Comparison of ENCODE assay signal across 8 mouse cellular contexts in the genomic region with DNA sequence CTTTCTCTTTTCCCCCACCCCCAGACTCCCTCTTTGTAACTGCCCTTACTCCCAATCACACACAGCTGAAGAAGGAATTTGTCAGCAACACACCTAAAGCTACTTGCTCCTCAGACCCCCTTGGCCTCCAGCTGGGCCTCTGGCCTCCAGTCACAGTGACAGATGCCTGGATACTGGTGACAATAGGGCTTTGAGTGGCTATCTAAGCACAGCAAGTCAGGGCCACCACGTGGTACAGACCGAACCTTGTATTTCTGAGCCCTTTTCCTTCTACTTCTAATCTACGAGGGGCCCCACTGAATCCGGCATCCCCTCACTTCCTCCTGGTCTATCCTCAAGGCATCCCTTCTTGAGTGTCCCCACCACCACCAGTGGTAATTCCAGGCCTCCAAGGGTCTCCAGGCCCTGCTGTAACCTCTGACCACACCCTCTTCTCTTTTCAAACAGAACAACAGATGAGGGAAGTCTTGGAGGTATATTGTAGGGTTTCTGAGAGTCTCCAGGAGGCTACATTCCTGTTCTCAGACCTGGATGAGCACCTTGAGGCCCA. TPM values are rescaled to one million over a fixed set of nuclear protein-coding genes. Genes with fewer than 3 reads are reported as not detected.
DNase-seq lines count a peak whose midpoint lies in the region; ATAC-seq and TF ChIP-seq lines count a peak whose summit lies in the region.
"Had no signal": no experiment of that assay in that cellular context is flagged by ENCODE, and none has a peak within 500 bp of the region (broad histone marks: within the 10 kb centered on the region; RNA-seq: fewer than 3 reads in every experiment).

No protein-coding gene starts in this region.

- peak overlapping the region; percentile 81 for H3K4me2 ChIP-seq in forebrain, embryonic 15.5 days (replicated peaks)
- peak overlapping the region; percentile 73 for H3K4me2 ChIP-seq in midbrain, embryonic 12.5 days (replicated peaks)

- no peak for ATAC-seq in forebrain, embryonic 15.5 days (replicated peaks)
- no peak for ATAC-seq in midbrain, embryonic 12.5 days (ENCODE audit: low FRiP score, low read depth)
- no peak for ATAC-seq in megakaryocyte-erythroid progenitor cell, adult 5-6 weeks (replicated peaks; ENCODE audit: low FRiP score, low TSS enrichment, poor library complexity, severe bottlenecking)

- no peak for TF ChIP-seq CTCF in ES-Bruce4 (IDR thresholded peaks at IDR 0.05; ENCODE audit: low read depth, low read length)
- TF ChIP-seq CTCF in brain, embryonic 14.5 days (IDR thresholded peaks at IDR 0.05; ENCODE audit: borderline replicate concordance, extremely low read depth, insufficient read depth, insufficient read length) = no peak

- peak overlapping the region; percentile 24 for H3K4me3 ChIP-seq in ES-Bruce4 (ENCODE audit: low read depth, low read length)
- H3K4me3 ChIP-seq in forebrain, embryonic 15.5 days = peak overlapping the region; percentile 70
- H3K4me3 ChIP-seq in midbrain, embryonic 12.5 days = peak overlapping the region; percentile 95

- no peak for TF ChIP-seq POLR2A in ES-Bruce4 (IDR thresholded peaks at IDR 0.05; ENCODE audit: insufficient read depth, low read length)
- no peak for TF ChIP-seq POLR2A in brain, embryonic 14.5 days (IDR thresholded peaks at IDR 0.05; ENCODE audit: borderline replicate concordance, extremely low read depth, insufficient read depth, insufficient read length, poor library complexity, severe bottlenecking)

- no peak overlapping the region for H3K27ac ChIP-seq in ES-Bruce4 (ENCODE audit: insufficient read depth, low read length)
- peak overlapping the region; percentile 94 for H3K27ac ChIP-seq in forebrain, embryonic 15.5 days (replicated peaks)
- H3K27ac ChIP-seq in midbrain, embryonic 12.5 days (replicated peaks) = peak overlapping the region; percentile 93
- H3K27ac ChIP-seq: lung, embryonic 15.5 days had no signal

- H3K4me1 ChIP-seq in ES-Bruce4 (ENCODE audit: control insufficient read depth, insufficient read depth, low read length) = no peaks in the 10 kb centered on the region
- H3K4me1 ChIP-seq in forebrain, embryonic 15.5 days = peaks cover 47% of the 10 kb centered on the region
- peaks cover 47% of the 10 kb centered on the region for H3K4me1 ChIP-seq in midbrain, embryonic 12.5 days

- peak; percentile 62 for DNase-seq in brain, embryonic 14.5 days (ENCODE audit: low read depth)
- DNase-seq in frontal cortex, postnatal 10 days (ENCODE audit: low spot score in 2 of 2) = no peak
- DNase-seq in ovary, postnatal 36 days (ENCODE audit: low spot score) = no peak

- 27% methylated on average over 4 of the region's 4 CpGs for WGBS in forebrain, embryonic 15.5 days
- 19% methylated on average over 4 of the region's 4 CpGs for WGBS in midbrain, embryonic 12.5 days

- TF ChIP-seq EP300 in ES-Bruce4 (IDR thresholded peaks at IDR 0.05; ENCODE audit: insufficient read depth, low read depth, low read length) = no peak

- H3K9me3 ChIP-seq in ES-Bruce4 (replicated peaks; ENCODE audit: control insufficient read depth, insufficient read depth, low read length, poor library complexity, severe bottlenecking) = no peaks in the 10 kb centered on the region
- no peaks in the 10 kb centered on the region for H3K9me3 ChIP-seq in forebrain, embryonic 15.5 days
- H3K9me3 ChIP-seq in midbrain, embryonic 12.5 days = no peaks in the 10 kb centered on the region
- H3K9me3 ChIP-seq: lung, embryonic 15.5 days had no signal

- H3K36me3 ChIP-seq in ES-Bruce4 (ENCODE audit: control insufficient read depth, insufficient read depth, low read length, poor library complexity, severe bottlenecking) = no peaks in the 10 kb centered on the region
- H3K36me3 ChIP-seq in forebrain, embryonic 15.5 days = 0 out of 2 replicates have a peak, but pooled peaks cover 4% of the 10 kb centered on the region
- H3K36me3 ChIP-seq in midbrain, embryonic 12.5 days = 0 out of 2 replicates have a peak, but pooled peaks cover 3% of the 10 kb centered on the region
- H3K36me3 ChIP-seq: lung, embryonic 15.5 days had no signal

- no peaks in the 10 kb centered on the region; the same call in 1 of the 2 replicates for H3K27me3 ChIP-seq in ES-Bruce4 (ENCODE audit: control insufficient read depth, insufficient read depth, low read length, poor library complexity, severe bottlenecking)
- no peaks in the 10 kb centered on the region for H3K27me3 ChIP-seq in forebrain, embryonic 15.5 days
- peaks cover 32% of the 10 kb centered on the region for H3K27me3 ChIP-seq in midbrain, embryonic 12.5 days

- no peak overlapping the region for H3K9ac ChIP-seq in ES-Bruce4 (ENCODE audit: low read depth, poor library complexity, severe bottlenecking)
- H3K9ac ChIP-seq in forebrain, embryonic 15.5 days (replicated peaks) = peak overlapping the region; percentile 90
- peak overlapping the region; percentile 96 for H3K9ac ChIP-seq in midbrain, embryonic 12.5 days (replicated peaks)
- H3K9ac ChIP-seq: lung, embryonic 15.5 days had no signal

RNA-seq across cellular contexts. Expression of a gene that starts 2.0 kb away (rescaled TPM):
- 8.3 and 10.6 TPM in 2 replicates for polyA plus RNA-seq in ES-Bruce4 (2011; ENCODE audit: insufficient read depth, insufficient read length, low read depth, missing spikeins)
- 203 and 265 TPM in 2 replicates for polyA plus RNA-seq in brain, embryonic 14.5 days (2012; rRNA removed)
- 88.9 and 93.3 TPM in 2 replicates for polyA plus RNA-seq in forebrain, embryonic 15.5 days (2015; fragmentation: Nextera tagmentation; extraction: Ambion mirVana)
- 60.4 and 61.9 TPM in 2 replicates for polyA plus RNA-seq in midbrain, embryonic 12.5 days (2016; fragmentation: Nextera tagmentation; extraction: Ambion mirVana)
- total RNA-seq in megakaryocyte-erythroid progenitor cell, adult 5-6 weeks (2014; fragmentation: Nextera tagmentation) = not detected in 2 replicates
- not detected in 2 replicates for total RNA-seq in megakaryocyte-erythroid progenitor cell, adult 5-6 weeks (2017)

RNA-seq across cellular contexts. Expression of a gene that starts 21.3 kb away (rescaled TPM):
- polyA plus RNA-seq in ES-Bruce4 (2011; ENCODE audit: insufficient read depth, insufficient read length, low read depth, missing spikeins) = not detected in 2 replicates
- not detected in 2 replicates for polyA plus RNA-seq in brain, embryonic 14.5 days (2012; rRNA removed)
- not detected in 2 replicates for polyA plus RNA-seq in forebrain, embryonic 15.5 days (2015; fragmentation: Nextera tagmentation; extraction: Ambion mirVana)
- not detected in 2 replicates for polyA plus RNA-seq in midbrain, embryonic 12.5 days (2016; fragmentation: Nextera tagmentation; extraction: Ambion mirVana)
- total RNA-seq in megakaryocyte-erythroid progenitor cell, adult 5-6 weeks (2014; fragmentation: Nextera tagmentation) = not detected in 2 replicates
- total RNA-seq in megakaryocyte-erythroid progenitor cell, adult 5-6 weeks (2017) = not detected in 2 replicates
- polyA plus RNA-seq: lung, embryonic 15.5 days had no signal

RNA-seq across cellular contexts. Expression of a gene that starts 21.4 kb away (rescaled TPM):
- polyA plus RNA-seq in ES-Bruce4 (2011; ENCODE audit: insufficient read depth, insufficient read length, low read depth, missing spikeins) = 7.2 and 8.8 TPM in 2 replicates
- polyA plus RNA-seq in brain, embryonic 14.5 days (2012; rRNA removed) = 49.1 and 62.1 TPM in 2 replicates
- 23.2 and 23.5 TPM in 2 replicates for polyA plus RNA-seq in forebrain, embryonic 15.5 days (2015; fragmentation: Nextera tagmentation; extraction: Ambion mirVana)
- polyA plus RNA-seq in midbrain, embryonic 12.5 days (2016; fragmentation: Nextera tagmentation; extraction: Ambion mirVana) = 19.0 and 21.2 TPM in 2 replicates
- total RNA-seq in megakaryocyte-erythroid progenitor cell, adult 5-6 weeks (2014; fragmentation: Nextera tagmentation) = 10.0 and 11.0 TPM in 2 replicates
- 4.2 and 9.0 TPM in 2 replicates for total RNA-seq in megakaryocyte-erythroid progenitor cell, adult 5-6 weeks (2017)

RNA-seq across cellular contexts. Expression of a gene that starts 35.4 kb away (rescaled TPM):
- polyA plus RNA-seq in ES-Bruce4 (2011; ENCODE audit: insufficient read depth, insufficient read length, low read depth, missing spikeins) = 20.9 and 21.9 TPM in 2 replicates
- 51.3 and 57.7 TPM in 2 replicates for polyA plus RNA-seq in brain, embryonic 14.5 days (2012; rRNA removed)
- 59.2 and 59.7 TPM in 2 replicates for polyA plus RNA-seq in forebrain, embryonic 15.5 days (2015; fragmentation: Nextera tagmentation; extraction: Ambion mirVana)
- polyA plus RNA-seq in midbrain, embryonic 12.5 days (2016; fragmentation: Nextera tagmentation; extraction: Ambion mirVana) = 35.6 and 40.7 TPM in 2 replicates
- 35.7 and 37.0 TPM in 2 replicates for total RNA-seq in megakaryocyte-erythroid progenitor cell, adult 5-6 weeks (2014; fragmentation: Nextera tagmentation)
- total RNA-seq in megakaryocyte-erythroid progenitor cell, adult 5-6 weeks (2017) = 18.6 and 36.6 TPM in 2 replicates

RNA-seq across cellular contexts. Expression of a gene that starts 47.2 kb away (rescaled TPM):
- polyA plus RNA-seq in ES-Bruce4 (2011; ENCODE audit: insufficient read depth, insufficient read length, low read depth, missing spikeins) = 108 and 116 TPM in 2 replicates
- 121 and 126 TPM in 2 replicates for polyA plus RNA-seq in brain, embryonic 14.5 days (2012; rRNA removed)
- polyA plus RNA-seq in forebrain, embryonic 15.5 days (2015; fragmentation: Nextera tagmentation; extraction: Ambion mirVana) = 87.2 and 91.1 TPM in 2 replicates
- 99.2 and 100.0 TPM in 2 replicates for polyA plus RNA-seq in midbrain, embryonic 12.5 days (2016; fragmentation: Nextera tagmentation; extraction: Ambion mirVana)
- total RNA-seq in megakaryocyte-erythroid progenitor cell, adult 5-6 weeks (2014; fragmentation: Nextera tagmentation) = 45.7 and 56.7 TPM in 2 replicates
- total RNA-seq in megakaryocyte-erythroid progenitor cell, adult 5-6 weeks (2017) = 102 and 107 TPM in 2 replicates

Comparison
In these comparisons a context has a peak if more than half of its experiments do, and no peak if none do; other contexts are left out.
1. H3K4me3 ChIP-seq: peak in every context shown above with its lines; median percentile 95 in midbrain, embryonic 12.5 days; 70 in forebrain, embryonic 15.5 days; 24 in ES-Bruce4.